Mouse (Mus musculus) spleen, adult 2 months (tissue): ENCODE measurements around the gene Srek1ip1. TPM values are rescaled to one million over a fixed set of nuclear protein-coding genes. Genes with fewer than 3 reads are reported as not detected.

Experiments
- DNase-seq, 2 experiments: peaks; one replicate each; pipeline versions ENCODE4 v3.0.0 to v3.0.0-alpha.2; 2012 to 2021; ENCODE audit warnings: low spot score in 2 of 2, low read depth in 1 of 2
- H3K27ac ChIP-seq: fragments of 200-500 bp; 2 replicates; pipeline ENCODE4 v1.5.1; 2012; ENCODE audit warnings: low read length, inconsistent platforms; ENCODE audit not compliant: insufficient read depth
- H3K27me3 ChIP-seq: fragments of 200-500 bp; 2 replicates; pipeline ENCODE4 v1.6.1; 2012; ENCODE audit warnings: mild to moderate bottlenecking, moderate library complexity, low read length, inconsistent platforms; ENCODE audit not compliant: control insufficient read depth, insufficient read depth
- H3K36me3 ChIP-seq: fragments of 200-500 bp; 2 replicates; pipeline ENCODE4 v1.6.1; 2012; ENCODE audit warnings: mild to moderate bottlenecking, low read length, inconsistent platforms; ENCODE audit not compliant: control insufficient read depth, insufficient read depth
- H3K4me1 ChIP-seq: fragments of 200-500 bp; 2 replicates; pipeline ENCODE4 v1.6.1; 2011; ENCODE audit warnings: inconsistent platforms; ENCODE audit not compliant: control insufficient read depth, insufficient read depth, insufficient read length
- H3K4me3 ChIP-seq: fragments of 200-500 bp; 2 replicates; pipeline ENCODE4 v1.5.1; 2011; ENCODE audit warnings: mild to moderate bottlenecking, inconsistent platforms; ENCODE audit not compliant: insufficient read depth, insufficient read length; ENCODE audit errors: extremely low read depth
- CTCF ChIP-seq: fragments of 200-500 bp; IDR thresholded peaks from 2 replicates; pipeline ENCODE4 v1.5.1; 2011; ENCODE audit warnings: mild to moderate bottlenecking, inconsistent platforms; ENCODE audit not compliant: insufficient read depth, insufficient read length, insufficient replicate concordance; ENCODE audit errors: extremely low read depth
- POLR2A ChIP-seq: fragments of 200-500 bp; IDR thresholded peaks from 2 replicates; pipeline ENCODE4 v1.6.1; 2011; ENCODE audit warnings: low read depth, low read length, inconsistent platforms
- WGBS: fragments of 180-500 bp; shearing (Covaris S2); methylation state at CpG from one replicate; pipeline ENCODE4 v1.1.7; 2018; 5-methylcytosine and 5-hydroxymethylcytosine counted together
- polyA plus RNA-seq: library from polyadenylated mRNA; depleted of rRNA; stranded (reverse); fragments of >200 nt; gene quantifications from 2 replicates; pipeline ENCODE4 v1.2.3, GENCODE M21; 2012

Srek1ip1 gene
- polyA plus RNA-seq, 1 experiment: 3.0 TPM

DNA sequence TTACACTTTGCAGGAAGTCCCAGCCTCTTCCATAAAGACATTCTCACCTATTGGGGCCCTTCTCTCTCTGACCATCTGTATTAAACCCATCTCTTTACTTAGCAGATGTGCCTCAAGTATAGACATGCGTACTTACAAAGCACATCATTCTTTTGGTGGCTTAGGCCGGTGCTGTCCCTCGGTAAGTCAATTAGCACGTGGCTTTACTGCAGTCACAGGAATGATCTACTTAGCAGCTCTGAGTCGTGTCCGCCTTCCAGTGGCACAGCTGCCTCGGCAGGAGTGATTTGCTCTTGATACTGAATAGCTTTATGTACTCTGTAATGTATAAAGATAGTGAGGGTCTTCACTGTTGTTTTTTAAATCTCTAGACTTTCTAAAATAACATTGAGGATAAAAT, 45.3 kb downstream of the Srek1ip1 start:
- H3K4me3 ChIP-seq: no peak overlapping the region
- no peak for DNase-seq

DNA sequence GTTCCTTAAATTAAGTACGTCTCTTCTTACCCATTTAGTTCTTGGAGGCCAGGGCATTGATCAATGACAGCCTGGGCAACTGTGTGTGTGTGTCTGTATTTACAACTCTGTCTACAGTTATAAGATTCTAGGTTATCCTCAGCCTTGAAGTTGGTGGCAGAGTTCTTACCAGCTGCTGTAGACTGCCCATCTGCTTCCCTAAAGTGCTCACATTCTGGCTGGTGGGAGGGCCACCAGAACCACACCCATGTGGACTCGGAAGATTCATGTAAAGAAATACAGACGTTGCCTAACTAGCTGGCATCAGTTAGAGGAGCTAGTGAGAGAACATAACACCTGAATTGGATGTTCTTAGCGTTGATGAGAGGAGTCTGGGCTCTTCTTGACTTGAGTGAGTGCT, 49.7 kb downstream of the Srek1ip1 start:
- H3K27me3 ChIP-seq: no peaks in the 10 kb centered on the region
- TF ChIP-seq CTCF: no peak
- TF ChIP-seq POLR2A: no peak
- DNase-seq: no peak
- H3K4me3 ChIP-seq: no peak overlapping the region
- no peaks in the 10 kb centered on the region for H3K4me1 ChIP-seq
- no peak overlapping the region for H3K27ac ChIP-seq
- 57% methylated on average over 4 of the region's 4 CpGs for WGBS
- H3K36me3 ChIP-seq: peaks cover 3% of the 10 kb centered on the region; the same call in 1 of the 2 replicates

More for the DNA sequence above, 45.3 kb downstream of the Srek1ip1 start:
- no peak overlapping the region for H3K27ac ChIP-seq
- H3K36me3 ChIP-seq: peaks cover 13% of the 10 kb centered on the region
- no peaks in the 10 kb centered on the region for H3K4me1 ChIP-seq
- WGBS: 88% methylated on average over 7 of the region's 7 CpGs
- TF ChIP-seq CTCF (no peak), POLR2A (no peak)
- no peaks in the 10 kb centered on the region for H3K27me3 ChIP-seq

DNA sequence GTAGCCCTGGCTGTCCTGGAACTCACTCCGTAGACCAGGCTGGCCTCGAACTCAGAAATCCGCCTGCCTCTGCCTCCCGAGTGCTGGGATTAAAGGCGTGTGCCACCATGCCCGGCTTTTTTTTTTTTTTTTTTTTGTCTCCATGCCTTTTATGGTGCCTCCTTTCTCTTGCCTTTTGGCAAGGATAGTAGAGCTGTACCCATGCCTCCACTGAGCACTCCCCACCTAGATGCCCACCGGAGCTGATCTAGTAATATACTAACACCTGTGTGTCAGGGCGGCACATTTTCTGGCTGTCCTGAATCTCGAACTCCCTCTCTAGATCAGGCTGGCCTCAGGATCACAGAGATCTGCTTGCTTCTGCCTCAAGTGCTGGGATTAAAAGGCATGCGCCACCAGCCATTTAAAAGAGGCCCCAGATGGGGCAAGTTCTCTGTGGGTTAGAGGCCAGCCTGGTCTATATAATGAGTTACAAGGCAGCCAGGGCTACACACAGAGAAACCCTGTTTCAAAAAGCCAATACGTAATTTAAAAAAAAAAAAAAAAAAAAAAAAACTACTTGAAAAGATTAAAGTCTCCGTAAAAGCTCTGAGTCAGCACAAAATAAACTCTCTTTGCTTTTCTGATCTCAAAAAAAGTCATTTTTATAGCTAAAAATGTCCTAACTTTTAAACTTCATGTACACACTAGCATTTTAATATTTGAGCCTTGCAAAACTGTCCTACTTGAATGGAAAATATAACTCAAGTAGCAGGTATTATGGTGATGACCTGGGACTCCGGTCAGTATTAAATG, 51.2 kb downstream of the Srek1ip1 start:
- Histone ChIP-seq H3K36me3 (no peaks in the 10 kb centered on the region), H3K4me3 (no peak overlapping the region), H3K27ac (no peak overlapping the region), H3K27me3 (no peaks in the 10 kb centered on the region), H3K4me1 (no peaks in the 10 kb centered on the region)
- no peak for DNase-seq
- no peak for TF ChIP-seq CTCF
- no peak for TF ChIP-seq POLR2A
- WGBS: 94% methylated on average over 7 of the region's 13 CpGs

DNA sequence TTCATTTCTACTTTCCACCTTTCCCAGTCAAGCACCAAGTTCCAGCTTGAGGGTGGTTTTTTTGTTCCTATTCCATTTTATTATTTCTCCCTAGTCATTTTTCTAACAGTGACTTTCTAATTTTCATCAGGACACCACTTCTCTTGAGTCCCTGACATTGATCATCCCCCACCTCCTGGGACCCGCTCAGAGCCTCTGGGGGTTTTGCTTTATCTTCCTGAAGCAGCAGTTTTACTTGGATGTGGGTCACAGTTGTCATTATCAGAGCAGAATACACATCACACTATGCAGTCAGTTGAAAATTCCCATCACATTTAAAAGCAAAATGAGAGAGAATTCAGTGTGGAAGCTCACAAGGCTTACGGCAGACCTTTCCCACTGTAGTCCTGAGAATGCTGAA, 61.4 kb downstream of the Srek1ip1 start:
- no peak overlapping the region for H3K27ac ChIP-seq
- WGBS: 85% methylated on average over 2 of the region's 2 CpGs
- TF ChIP-seq CTCF (no peak), POLR2A (no peak)

DNA sequence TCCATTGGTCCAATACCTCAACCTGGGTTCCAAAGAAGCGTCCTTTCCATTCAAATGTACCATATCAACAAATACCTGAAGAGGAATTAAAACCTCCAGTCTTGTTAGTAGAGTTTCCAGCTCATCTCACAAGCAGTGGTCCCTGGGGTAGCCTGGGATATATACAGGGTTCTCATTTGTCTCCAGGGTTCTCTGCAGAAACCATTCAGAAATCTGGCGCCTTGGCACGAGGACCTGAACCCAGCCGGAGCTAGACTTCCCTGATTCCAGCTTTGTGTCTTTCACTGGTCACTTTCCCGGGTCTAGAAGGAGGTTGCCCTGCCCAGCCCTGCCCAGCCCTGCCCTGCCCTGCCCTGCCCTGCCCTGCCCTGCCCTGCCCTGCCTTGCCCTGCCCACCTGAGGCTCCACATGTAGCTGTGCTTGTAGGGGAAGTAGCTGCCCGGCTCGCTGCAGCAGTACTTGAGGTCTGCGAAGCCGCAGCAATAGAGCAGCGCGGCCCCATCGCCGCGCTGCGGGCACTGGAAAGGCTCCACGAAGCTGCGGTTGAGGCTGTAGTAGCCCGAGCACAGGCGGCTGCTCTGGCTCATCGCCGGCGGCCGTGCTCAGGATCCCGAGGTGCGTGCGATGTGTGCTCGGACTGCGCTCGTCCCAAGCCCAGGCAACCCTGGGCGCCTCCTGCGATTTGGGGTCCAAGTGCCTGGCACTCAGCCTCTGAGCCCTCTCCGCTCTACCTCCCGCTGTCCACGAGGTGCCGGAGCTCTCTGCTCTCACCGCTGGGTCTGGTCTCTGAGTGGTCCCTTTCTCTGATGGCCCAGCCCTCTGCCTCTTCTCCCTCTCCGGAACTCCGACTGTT, 71.1 kb downstream of the Srek1ip1 start, which contains the start of gene Shisal2b:
Gene Shisal2b, minus strand, starts transcription at position 767 of the 853 bp plus-strand sequence.
- no peaks in the 10 kb centered on the region for H3K36me3 ChIP-seq
- H3K4me1 ChIP-seq: no peaks in the 10 kb centered on the region; the same call in 1 of the 2 replicates
- no peaks in the 10 kb centered on the region for H3K27me3 ChIP-seq
- H3K27ac ChIP-seq: no peak within 1 kb of the TSS
- no peak for DNase-seq
- H3K4me3 ChIP-seq: peak within 1 kb of the TSS; percentile 52
- WGBS: 5% methylated on average over 38 of the region's 38 CpGs
- TF ChIP-seq CTCF (no peak), POLR2A (no peak)

More for the DNA sequence above, 61.4 kb downstream of the Srek1ip1 start:
- Histone ChIP-seq H3K36me3 (no peaks in the 10 kb centered on the region), H3K4me1 (no peaks in the 10 kb centered on the region), H3K27me3 (no peaks in the 10 kb centered on the region), H3K4me3 (no peak overlapping the region)
- DNase-seq: no peak

DNA sequence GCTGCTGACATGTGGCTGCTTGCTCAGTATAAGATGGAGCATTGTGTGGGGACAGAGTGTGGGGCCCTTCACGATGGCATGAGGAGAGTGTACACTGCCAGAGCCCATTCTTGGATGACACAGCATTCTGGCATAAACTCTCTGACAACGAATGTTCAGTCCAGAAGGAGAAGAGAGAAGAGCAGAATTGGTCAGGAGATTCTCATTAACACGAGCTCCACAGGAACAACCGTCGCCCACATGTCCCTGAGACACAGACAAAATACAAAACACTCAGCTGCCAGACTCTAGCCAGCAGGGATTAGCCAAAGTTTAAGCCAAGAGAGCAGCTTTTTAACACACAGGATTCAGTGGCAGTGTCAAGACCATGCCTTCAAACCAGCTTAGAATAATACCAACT, 74.4 kb downstream of the Srek1ip1 start:
- no peak for DNase-seq
- WGBS: 76% methylated on average over 5 of the region's 5 CpGs
- no peaks in the 10 kb centered on the region for H3K27me3 ChIP-seq
- no peak overlapping the region for H3K4me3 ChIP-seq
- TF ChIP-seq CTCF (no peak), POLR2A (no peak)
- H3K27ac ChIP-seq: no peak overlapping the region
- no peaks in the 10 kb centered on the region; the same call in 1 of the 2 replicates for H3K4me1 ChIP-seq
- no peaks in the 10 kb centered on the region for H3K36me3 ChIP-seq
